Mouse (Mus musculus) testis, adult 2 months (tissue): ENCODE results near the gene Gp1bb.

ENCODE experiments used
- CTCF ChIP-seq: fragments of 200-500 bp; IDR thresholded peaks from 2 replicates; pipeline ENCODE4 v1.5.1; 2012; ENCODE audit warnings: low read depth, mild to moderate bottlenecking, inconsistent platforms, low read length, moderate library complexity; ENCODE audit not compliant: control insufficient read depth, insufficient read depth, insufficient replicate concordance
- POLR2A ChIP-seq: fragments of 200-500 bp; IDR thresholded peaks from 2 replicates; pipeline ENCODE4 v1.6.1; 2012; ENCODE audit warnings: low read depth, mild to moderate bottlenecking, inconsistent platforms, low read length, moderate library complexity; ENCODE audit not compliant: control insufficient read depth

- TF ChIP-seq POLR2A, result no peak
- no peak for TF ChIP-seq CTCF
Observed at GRCm38 (mm10) chr16:18618297-18618696, 3.9 kb downstream of the Gp1bb start.
